Mouse (Mus musculus): ENCODE data around the gene Cdh10. TPM values are rescaled to one million over a fixed set of nuclear protein-coding genes. Genes with fewer than 3 reads are reported as not detected.

The Cdh10 gene
- 1.2 and 2.0 TPM in 2 replicates for polyA plus RNA-seq (2015; fragmentation: Nextera tagmentation; extraction: Ambion mirVana)

- Histone ChIP-seq H3K4me1 (replicated peaks) (no peaks in the 10 kb centered on the region), H3K27ac (no peak within 1 kb of the TSS), H3K36me3 (no peaks in the 10 kb centered on the region), H3K4me3 (replicated peaks) (peak within 1 kb of the TSS; percentile 39), H3K4me2 (replicated peaks) (peak within 1 kb of the TSS; percentile 65), H3K27me3 (replicated peaks) (no peaks in the 10 kb centered on the region), H3K9ac (peak within 1 kb of the TSS; percentile 26), H3K9me3 (no peaks in the 10 kb centered on the region)
- ATAC-seq = peak; percentile 82
- under 1% methylated on average over 24 of the region's 24 CpGs for WGBS
Observed at GRCm38 (mm10) chr15:18818185-18818973, at the start of gene Cdh10. Cdh10 (plus strand) TSS chr15:18818947.

- Histone ChIP-seq H3K36me3 (no peaks in the 10 kb centered on the region), H3K4me1 (replicated peaks) (no peaks in the 10 kb centered on the region), H3K9me3 (no peaks in the 10 kb centered on the region), H3K9ac (no peak overlapping the region), H3K27ac (no peak overlapping the region), H3K27me3 (replicated peaks) (no peaks in the 10 kb centered on the region), H3K4me3 (replicated peaks) (no peak overlapping the region), H3K4me2 (replicated peaks) (no peak overlapping the region)
- 79% methylated on average over 4 of the region's 4 CpGs for WGBS
- ATAC-seq = no peak
Observed at GRCm38 (mm10) chr15:18809148-18809827, 9.5 kb upstream of the Cdh10 start.

GRCm38 (mm10) chr15:18817707-18818106 lies 1.0 kb upstream of the Cdh10 start:
- 78% methylated on average over 3 of the region's 3 CpGs for WGBS
- Histone ChIP-seq H3K36me3 (no peaks in the 10 kb centered on the region), H3K9ac (no peak overlapping the region), H3K27ac (no peak overlapping the region), H3K27me3 (replicated peaks) (no peaks in the 10 kb centered on the region), H3K4me1 (replicated peaks) (no peaks in the 10 kb centered on the region), H3K4me2 (replicated peaks) (no peak overlapping the region), H3K4me3 (replicated peaks) (no peak overlapping the region), H3K9me3 (no peaks in the 10 kb centered on the region)
- no peak for ATAC-seq

GRCm38 (mm10) chr15:18820226-18820625 lies 1.5 kb downstream of the Cdh10 start:
- Histone ChIP-seq H3K4me1 (replicated peaks) (no peaks in the 10 kb centered on the region), H3K36me3 (no peaks in the 10 kb centered on the region), H3K27me3 (replicated peaks) (no peaks in the 10 kb centered on the region), H3K27ac (no peak overlapping the region), H3K4me3 (replicated peaks) (no peak overlapping the region), H3K9me3 (no peaks in the 10 kb centered on the region), H3K4me2 (replicated peaks) (no peak overlapping the region), H3K9ac (no peak overlapping the region)
- ATAC-seq = no peak
- 31% methylated on average over 3 of the region's 3 CpGs for WGBS

- H3K27me3 ChIP-seq (replicated peaks) = no peaks in the 10 kb centered on the region
- H3K9ac ChIP-seq = no peak overlapping the region
- no peaks in the 10 kb centered on the region for H3K36me3 ChIP-seq
- peak; percentile 82 for ATAC-seq
- 22% methylated on average over 10 of the region's 10 CpGs for WGBS
- H3K4me3 ChIP-seq (replicated peaks) = no peak overlapping the region
- no peak overlapping the region for H3K27ac ChIP-seq
- H3K9me3 ChIP-seq = no peaks in the 10 kb centered on the region
- no peaks in the 10 kb centered on the region for H3K4me1 ChIP-seq (replicated peaks)
- H3K4me2 ChIP-seq (replicated peaks) = no peak overlapping the region
Observed at GRCm38 (mm10) chr15:18821114-18821756, 2.5 kb downstream of the Cdh10 start.

- Histone ChIP-seq H3K9me3 (no peaks in the 10 kb centered on the region), H3K36me3 (no peaks in the 10 kb centered on the region), H3K4me1 (replicated peaks) (no peaks in the 10 kb centered on the region), H3K4me3 (replicated peaks) (no peak overlapping the region), H3K9ac (no peak overlapping the region), H3K4me2 (replicated peaks) (no peak overlapping the region), H3K27me3 (replicated peaks) (no peaks in the 10 kb centered on the region), H3K27ac (no peak overlapping the region)
- WGBS = 88% methylated on average over 2 of the region's 2 CpGs
- no peak for ATAC-seq
Observed at GRCm38 (mm10) chr15:18823420-18823819, 4.7 kb downstream of the Cdh10 start.

- Histone ChIP-seq H3K4me1 (replicated peaks) (no peaks in the 10 kb centered on the region), H3K27ac (no peak overlapping the region), H3K36me3 (no peaks in the 10 kb centered on the region), H3K9me3 (no peaks in the 10 kb centered on the region), H3K9ac (no peak overlapping the region), H3K4me2 (replicated peaks) (no peak overlapping the region), H3K4me3 (replicated peaks) (no peak overlapping the region), H3K27me3 (replicated peaks) (no peaks in the 10 kb centered on the region)
- WGBS = 16% methylated on average over 4 of the region's 4 CpGs
- ATAC-seq = peak; percentile 34; the same call in 1 of the 2 replicates
Observed at GRCm38 (mm10) chr15:18832263-18832662, 13.5 kb downstream of the Cdh10 start.

- no peak overlapping the region for H3K4me3 ChIP-seq (replicated peaks)
- H3K27ac ChIP-seq = no peak overlapping the region
- H3K9me3 ChIP-seq = no peaks in the 10 kb centered on the region
- no peak overlapping the region for H3K4me2 ChIP-seq (replicated peaks)
- WGBS = 63% methylated on average over 2 of the region's 2 CpGs
- H3K27me3 ChIP-seq (replicated peaks) = no peaks in the 10 kb centered on the region
- no peaks in the 10 kb centered on the region for H3K36me3 ChIP-seq
- H3K4me1 ChIP-seq (replicated peaks) = no peaks in the 10 kb centered on the region
- no peak for ATAC-seq
- H3K9ac ChIP-seq = no peak overlapping the region
Observed at GRCm38 (mm10) chr15:18841769-18842168, 23.0 kb downstream of the Cdh10 start.

- Histone ChIP-seq H3K27me3 (replicated peaks) (no peaks in the 10 kb centered on the region), H3K4me3 (replicated peaks) (no peak overlapping the region), H3K4me2 (replicated peaks) (no peak overlapping the region), H3K9me3 (no peaks in the 10 kb centered on the region), H3K36me3 (no peaks in the 10 kb centered on the region), H3K4me1 (replicated peaks) (no peaks in the 10 kb centered on the region), H3K9ac (no peak overlapping the region), H3K27ac (no peak overlapping the region)
- WGBS = 50% methylated on average over 5 of the region's 5 CpGs
- ATAC-seq = no peak
Observed at GRCm38 (mm10) chr15:18844807-18845206, 26.1 kb downstream of the Cdh10 start.

GRCm38 (mm10) chr15:18850497-18850896 lies 31.8 kb downstream of the Cdh10 start:
- Histone ChIP-seq H3K36me3 (no peaks in the 10 kb centered on the region), H3K27me3 (replicated peaks) (no peaks in the 10 kb centered on the region), H3K4me3 (replicated peaks) (no peak overlapping the region), H3K4me2 (replicated peaks) (no peak overlapping the region), H3K9me3 (no peaks in the 10 kb centered on the region), H3K4me1 (replicated peaks) (no peaks in the 10 kb centered on the region), H3K9ac (no peak overlapping the region), H3K27ac (no peak overlapping the region)
- ATAC-seq = no peak
- WGBS = 74% methylated on average over 2 of the region's 2 CpGs

- H3K9me3 ChIP-seq = no peaks in the 10 kb centered on the region
- H3K27ac ChIP-seq = no peak overlapping the region
- WGBS = 46% methylated on average over 2 of the region's 2 CpGs
- no peaks in the 10 kb centered on the region for H3K4me1 ChIP-seq (replicated peaks)
- no peak overlapping the region for H3K9ac ChIP-seq
- ATAC-seq = no peak
- no peaks in the 10 kb centered on the region for H3K27me3 ChIP-seq (replicated peaks)
- no peak overlapping the region for H3K4me3 ChIP-seq (replicated peaks)
- H3K36me3 ChIP-seq = no peaks in the 10 kb centered on the region
- no peak overlapping the region for H3K4me2 ChIP-seq (replicated peaks)
Observed at GRCm38 (mm10) chr15:18858135-18858534, 39.4 kb downstream of the Cdh10 start.

GRCm38 (mm10) chr15:18869871-18870270 lies 51.1 kb downstream of the Cdh10 start:
- ATAC-seq = no peak
- Histone ChIP-seq H3K4me2 (replicated peaks) (no peak overlapping the region), H3K36me3 (no peaks in the 10 kb centered on the region)

More at GRCm38 (mm10) chr15:18869871-18870270, 51.1 kb downstream of the Cdh10 start:
- Histone ChIP-seq H3K4me3 (replicated peaks) (no peak overlapping the region), H3K9ac (no peak overlapping the region), H3K4me1 (replicated peaks) (no peaks in the 10 kb centered on the region), H3K27me3 (replicated peaks) (no peaks in the 10 kb centered on the region), H3K27ac (no peak overlapping the region), H3K9me3 (no peaks in the 10 kb centered on the region)
- WGBS = 97% methylated on average over 2 of the region's 2 CpGs

All from intestine, embryonic 15.5 days (tissue).